Mouse (Mus musculus): Measurements from ENCODE around the gene Hddc3. TPM values are rescaled to one million over a fixed set of nuclear protein-coding genes. Genes with fewer than 3 reads are reported as not detected.
"Not testable (repeated sequence)": the region's sequence is repeated elsewhere in the genome, so short reads cannot be mapped to it uniquely, and the experiment has no call there.

The Hddc3 gene
- total RNA-seq, 2 experiments from 2014 or later: 49.7 to 54.5 TPM

DNA sequence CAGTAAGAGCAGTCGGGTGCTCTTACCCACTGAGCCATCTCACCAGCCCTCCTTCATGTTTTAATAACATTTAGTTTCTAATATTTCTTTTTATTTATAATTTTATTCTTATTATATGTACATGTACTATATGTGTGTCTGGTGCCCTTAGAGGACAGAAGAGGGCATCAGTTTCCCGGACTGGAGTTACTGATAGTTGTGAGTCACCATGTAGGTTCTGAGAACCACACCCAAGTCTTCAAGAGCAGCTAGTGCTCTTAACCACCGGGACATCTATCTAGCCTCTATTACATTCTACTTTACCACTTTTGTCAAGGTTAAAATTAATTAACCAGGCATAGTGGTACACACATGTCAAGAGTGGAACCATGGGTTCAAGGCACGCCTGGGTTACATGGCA lies 51.7 kb downstream of the Hddc3 start:
- DNase-seq (ENCODE audit: low spot score in 2 of 2): no peak

DNA sequence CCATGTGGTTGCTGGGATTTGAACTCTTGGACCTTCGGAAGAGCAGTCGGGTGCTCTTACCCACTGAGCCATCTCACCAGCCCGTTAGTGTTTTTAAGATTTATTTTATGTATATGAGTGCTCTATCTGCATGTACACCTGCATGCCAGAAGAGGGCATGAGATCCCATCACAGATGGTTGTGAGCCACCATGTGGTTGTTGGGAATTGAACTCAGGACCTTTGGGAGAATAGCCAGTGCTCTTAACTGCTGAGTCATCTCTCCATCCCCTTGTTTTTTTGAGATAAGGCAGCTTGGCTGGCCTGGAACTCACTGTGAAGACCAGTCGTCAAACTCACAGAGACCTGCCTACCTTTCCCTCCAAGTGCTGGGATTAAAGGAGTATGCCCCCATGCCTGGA lies 53.5 kb downstream of the Hddc3 start:
- DNase-seq (ENCODE audit: low spot score in 2 of 2): not testable (repeated sequence)

GRCm38 (mm10) chr7:80397986-80398385 lies 55.1 kb downstream of the Hddc3 start:
- peak; percentile 48 to 74 for DNase-seq (ENCODE audit: low spot score in 2 of 2)

DNA sequence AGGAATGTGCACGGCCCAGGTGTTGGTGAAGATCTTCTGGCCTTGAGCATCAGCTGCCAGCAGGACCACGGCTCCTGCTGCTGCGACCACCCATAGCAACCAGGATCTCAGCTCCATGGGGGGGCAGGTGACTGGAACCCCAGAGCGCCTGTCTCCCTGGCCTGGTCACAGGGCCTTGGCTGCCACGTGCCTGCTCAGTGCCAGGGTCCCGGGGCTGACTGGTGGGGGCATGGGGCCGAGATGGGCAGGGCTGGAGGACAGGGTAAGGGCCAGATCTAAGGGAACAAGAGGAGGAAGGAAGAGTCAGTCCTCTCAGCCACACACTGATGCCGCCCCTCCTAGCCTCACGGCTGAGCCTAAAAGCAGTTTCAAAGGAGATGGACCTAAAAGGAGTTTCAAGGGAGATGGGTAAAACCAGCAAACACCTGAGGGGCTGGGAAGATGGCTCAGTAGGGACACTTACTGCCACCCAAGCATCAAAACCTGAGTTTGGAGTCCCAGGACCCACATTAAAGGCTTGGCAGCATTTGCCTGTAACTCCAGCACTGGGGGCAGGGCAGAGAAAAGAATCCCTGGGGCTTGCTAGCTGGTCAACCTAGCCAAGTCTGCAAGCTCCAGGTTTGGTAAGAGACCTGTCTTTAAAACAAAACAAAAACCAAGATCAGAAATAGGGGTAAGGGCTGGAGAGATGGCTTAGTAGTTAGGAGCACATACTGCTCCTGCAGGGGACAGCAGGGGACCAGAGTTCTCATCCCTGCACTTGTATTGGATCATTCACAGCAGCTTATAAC lies 55.9 kb downstream of the Hddc3 start:
- no peak for DNase-seq (ENCODE audit: low spot score in 2 of 2)

DNA sequence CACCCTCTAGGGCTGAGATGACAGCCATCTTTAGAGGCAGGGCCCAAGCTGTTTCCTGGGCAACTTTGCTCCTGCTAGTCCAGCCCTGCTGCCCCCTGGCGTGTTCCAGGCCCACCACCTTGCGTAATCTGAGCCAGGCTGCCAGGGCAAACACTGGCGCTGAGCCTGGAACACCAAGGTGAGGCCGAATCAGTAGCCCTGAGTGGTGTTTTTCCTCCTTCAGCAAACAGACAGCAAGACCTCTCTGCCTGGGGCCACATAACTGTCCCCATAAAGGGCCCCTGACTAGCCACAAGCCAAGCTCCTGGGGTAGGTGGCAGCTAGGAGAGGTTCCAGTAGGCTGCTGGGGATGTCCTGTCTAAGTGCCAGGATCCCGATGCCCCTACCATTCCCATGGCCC lies 57.2 kb downstream of the Hddc3 start:
- no peak for DNase-seq (ENCODE audit: low spot score in 2 of 2)

Other genes starting within 250 kb of the Hddc3 start
- gene Idh2, start 227.7 kb upstream of the Hddc3 start, total RNA-seq (2021): 10 to 100 TPM; 51.5 to 63.4 TPM
- gene Sema4b, start 156.3 kb upstream of the Hddc3 start, total RNA-seq (2021): 10 to 100 TPM; 17.7 to 18.0 TPM
- gene Cib1, start 110.3 kb upstream of the Hddc3 start, total RNA-seq (2021): 10 to 100 TPM; 20.4 to 24.3 TPM
- gene Gdpgp1, start 110.2 kb upstream of the Hddc3 start, total RNA-seq (2021): 1 to 10 TPM; 5.3 to 6.4 TPM
- 1 to 10 TPM; 1.9 to 3.0 TPM for gene Ttll13, start 96.7 kb upstream of the Hddc3 start, total RNA-seq (2021)
- gene Ngrn, start 81.9 kb upstream of the Hddc3 start, total RNA-seq (2021): 10 to 100 TPM; 41.8 to 47.0 TPM
- gene Vps33b, start 73.5 kb upstream of the Hddc3 start, total RNA-seq (2021): 10 to 100 TPM; 18.8 to 21.6 TPM
- under 1 TPM; 0.75 to 0.93 TPM for gene Prc1, start 48.7 kb upstream of the Hddc3 start, total RNA-seq (2021)
- 10 to 100 TPM; 13.1 to 14.5 TPM for gene Rccd1, start 18.6 kb upstream of the Hddc3 start, total RNA-seq (2021)
- 10 to 100 TPM; 38.0 to 40.4 TPM for gene Unc45a, start 2.1 kb upstream of the Hddc3 start, total RNA-seq (2021)
- 100 to 1,000 TPM; 147 to 153 TPM for gene Man2a2, start 28.3 kb downstream of the Hddc3 start, total RNA-seq (2021)
- 1 to 10 TPM; 4.5 to 5.8 TPM for gene Fes, start 44.8 kb downstream of the Hddc3 start, total RNA-seq (2021)
- gene Furin, start 62.3 kb downstream of the Hddc3 start, total RNA-seq (2021): 10 to 100 TPM; 37.1 to 39.9 TPM
- 1 to 10 TPM; 4.4 to 4.6 TPM for gene Blm, start 192.0 kb downstream of the Hddc3 start, total RNA-seq (2021)